Mouse (Mus musculus): ENCODE results near the gene Hba-a2. TPM values are rescaled to one million over a fixed set of nuclear protein-coding genes. Genes with fewer than 3 reads are reported as not detected.

The Hba-a2 gene
- polyA plus RNA-seq, 1 experiment from 2014 or later: 4,243 TPM

GRCm38 (mm10) chr11:32265117-32265738 is 31.1 kb upstream of the Hba-a2 start:
- H3K9ac ChIP-seq (ENCODE audit: low read length): no peak overlapping the region
- 98% methylated on average over 3 of the region's 3 CpGs for WGBS
- no peaks in the 10 kb centered on the region for H3K36me3 ChIP-seq (ENCODE audit: control insufficient read depth, insufficient read depth, low read length)
- no peak overlapping the region for H3K27ac ChIP-seq (replicated peaks; ENCODE audit: low read depth, low read length)
- no peak overlapping the region for H3K4me2 ChIP-seq (ENCODE audit: low read depth, severe bottlenecking)
- no peak overlapping the region for H3K4me3 ChIP-seq (ENCODE audit: low read depth, low read length)
- no peak for ATAC-seq (ENCODE audit: insufficient number of reproducible peaks, low FRiP score, low TSS enrichment, low read depth)
- H3K9me3 ChIP-seq (ENCODE audit: control insufficient read depth, low read length): no peaks in the 10 kb centered on the region
- no peak for DNase-seq (ENCODE audit: low spot score)
- H3K4me1 ChIP-seq (ENCODE audit: control insufficient read depth, insufficient read depth, low read length): no peaks in the 10 kb centered on the region; the same call in 1 of the 2 replicates
- H3K27me3 ChIP-seq (ENCODE audit: control insufficient read depth, insufficient read depth, low read length): no peaks in the 10 kb centered on the region

GRCm38 (mm10) chr11:32266194-32266593 is 30.1 kb upstream of the Hba-a2 start:
- Histone ChIP-seq H3K4me2 (ENCODE audit: low read depth, severe bottlenecking) (no peak overlapping the region; the same call in 1 of the 2 replicates), H3K9me3 (ENCODE audit: control insufficient read depth, low read length) (no peaks in the 10 kb centered on the region), H3K4me1 (ENCODE audit: control insufficient read depth, insufficient read depth, low read length) (no peaks in the 10 kb centered on the region; the same call in 1 of the 2 replicates), H3K27me3 (ENCODE audit: control insufficient read depth, insufficient read depth, low read length) (no peaks in the 10 kb centered on the region), H3K36me3 (ENCODE audit: control insufficient read depth, insufficient read depth, low read length) (no peaks in the 10 kb centered on the region), H3K27ac (replicated peaks; ENCODE audit: low read depth, low read length) (no peak overlapping the region), H3K4me3 (ENCODE audit: low read depth, low read length) (no peak overlapping the region), H3K9ac (ENCODE audit: low read length) (no peak overlapping the region)
- DNase-seq (ENCODE audit: low spot score): no peak
- WGBS: 94% methylated on average over 6 of the region's 6 CpGs
- ATAC-seq (ENCODE audit: insufficient number of reproducible peaks, low FRiP score, low TSS enrichment, low read depth): no peak

- ATAC-seq (ENCODE audit: insufficient number of reproducible peaks, low FRiP score, low TSS enrichment, low read depth): no peak
- no peaks in the 10 kb centered on the region for H3K27me3 ChIP-seq (ENCODE audit: control insufficient read depth, insufficient read depth, low read length)
- H3K36me3 ChIP-seq (ENCODE audit: control insufficient read depth, insufficient read depth, low read length): no peaks in the 10 kb centered on the region
- WGBS: 36% methylated on average over 6 of the region's 6 CpGs
- no peak for DNase-seq (ENCODE audit: low spot score)
- H3K4me1 ChIP-seq (ENCODE audit: control insufficient read depth, insufficient read depth, low read length): no peaks in the 10 kb centered on the region; the same call in 1 of the 2 replicates
- H3K9ac ChIP-seq (ENCODE audit: low read length): peak overlapping the region; percentile 97
- H3K4me2 ChIP-seq (ENCODE audit: low read depth, severe bottlenecking): peak overlapping the region; percentile 63
- H3K27ac ChIP-seq (replicated peaks; ENCODE audit: low read depth, low read length): peak overlapping the region; percentile 93; the same call in 1 of the 2 replicates
- H3K4me3 ChIP-seq (ENCODE audit: low read depth, low read length): peak overlapping the region; percentile 75
- H3K9me3 ChIP-seq (ENCODE audit: control insufficient read depth, low read length): no peaks in the 10 kb centered on the region
Measured at GRCm38 (mm10) chr11:32266776-32267175, 29.5 kb upstream of the Hba-a2 start.

- no peaks in the 10 kb centered on the region for H3K36me3 ChIP-seq (ENCODE audit: control insufficient read depth, insufficient read depth, low read length)
- peak within 1 kb of the TSS; percentile 75 for H3K4me3 ChIP-seq (ENCODE audit: low read depth, low read length)
- H3K27ac ChIP-seq (replicated peaks; ENCODE audit: low read depth, low read length): peak within 1 kb of the TSS; percentile 93
- peak; percentile 96 for DNase-seq (ENCODE audit: low spot score)
- WGBS: under 1% methylated on average over 54 of the region's 54 CpGs
- H3K9ac ChIP-seq (ENCODE audit: low read length): peak within 1 kb of the TSS; percentile 97
- H3K27me3 ChIP-seq (ENCODE audit: control insufficient read depth, insufficient read depth, low read length): no peaks in the 10 kb centered on the region
- ATAC-seq (ENCODE audit: insufficient number of reproducible peaks, low FRiP score, low TSS enrichment, low read depth): peak; percentile 98
- H3K4me2 ChIP-seq (ENCODE audit: low read depth, severe bottlenecking): peak within 1 kb of the TSS; percentile 63
- H3K9me3 ChIP-seq (ENCODE audit: control insufficient read depth, low read length): no peaks in the 10 kb centered on the region
- no peaks in the 10 kb centered on the region; the same call in 1 of the 2 replicates for H3K4me1 ChIP-seq (ENCODE audit: control insufficient read depth, insufficient read depth, low read length)
Measured at GRCm38 (mm10) chr11:32267188-32267884, 29.0 kb upstream of the Hba-a2 start, which contains the start of gene Nprl3. TSS of gene Nprl3 (minus strand) at chr11:32267707.

GRCm38 (mm10) chr11:32267964-32268363 is 28.3 kb upstream of the Hba-a2 start:
- Histone ChIP-seq H3K4me1 (ENCODE audit: control insufficient read depth, insufficient read depth, low read length) (no peaks in the 10 kb centered on the region), H3K27ac (replicated peaks; ENCODE audit: low read depth, low read length) (peak overlapping the region; percentile 93), H3K4me3 (ENCODE audit: low read depth, low read length) (peak overlapping the region; percentile 75), H3K27me3 (ENCODE audit: control insufficient read depth, insufficient read depth, low read length) (no peaks in the 10 kb centered on the region), H3K9me3 (ENCODE audit: control insufficient read depth, low read length) (no peaks in the 10 kb centered on the region), H3K9ac (ENCODE audit: low read length) (peak overlapping the region; percentile 97), H3K4me2 (ENCODE audit: low read depth, severe bottlenecking) (peak overlapping the region; percentile 63), H3K36me3 (ENCODE audit: control insufficient read depth, insufficient read depth, low read length) (no peaks in the 10 kb centered on the region)
- 34% methylated on average over 5 of the region's 5 CpGs for WGBS
- DNase-seq (ENCODE audit: low spot score) (no peak), ATAC-seq (ENCODE audit: insufficient number of reproducible peaks, low FRiP score, low TSS enrichment, low read depth) (peak; percentile 10; the same call in 1 of the 2 replicates)

- H3K4me1 ChIP-seq (ENCODE audit: control insufficient read depth, insufficient read depth, low read length): no peaks in the 10 kb centered on the region
- WGBS: 80% methylated on average over 5 of the region's 5 CpGs
- no peaks in the 10 kb centered on the region for H3K36me3 ChIP-seq (ENCODE audit: control insufficient read depth, insufficient read depth, low read length)
- H3K4me2 ChIP-seq (ENCODE audit: low read depth, severe bottlenecking): no peak overlapping the region
- no peak overlapping the region for H3K27ac ChIP-seq (replicated peaks; ENCODE audit: low read depth, low read length)
- DNase-seq (ENCODE audit: low spot score) (no peak), ATAC-seq (ENCODE audit: insufficient number of reproducible peaks, low FRiP score, low TSS enrichment, low read depth) (no peak)
- no peaks in the 10 kb centered on the region for H3K27me3 ChIP-seq (ENCODE audit: control insufficient read depth, insufficient read depth, low read length)
- H3K4me3 ChIP-seq (ENCODE audit: low read depth, low read length): no peak overlapping the region
- H3K9me3 ChIP-seq (ENCODE audit: control insufficient read depth, low read length): no peaks in the 10 kb centered on the region
- no peak overlapping the region for H3K9ac ChIP-seq (ENCODE audit: low read length)
Measured at GRCm38 (mm10) chr11:32268952-32269351, 27.3 kb upstream of the Hba-a2 start.

DNA sequence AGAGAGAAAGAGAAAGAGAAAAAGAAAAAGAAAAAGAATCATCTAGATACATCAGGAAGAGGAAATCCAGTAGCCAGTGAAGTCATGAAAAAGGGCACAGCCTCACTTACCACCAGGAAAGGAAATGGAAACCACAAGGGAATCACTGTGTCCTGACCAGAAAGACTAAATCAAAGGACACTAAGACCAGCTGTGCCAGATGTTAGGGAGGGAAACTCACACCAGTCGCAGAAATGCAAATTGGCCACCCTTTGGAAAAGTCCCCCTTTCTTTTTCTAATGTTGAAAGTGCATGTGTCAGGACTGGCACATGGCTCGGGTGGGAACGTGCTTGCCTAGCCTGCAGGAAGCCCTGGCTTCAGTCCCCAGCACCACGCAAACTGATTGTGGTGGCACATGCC is 25.1 kb upstream of the Hba-a2 start:
- no peaks in the 10 kb centered on the region for H3K4me1 ChIP-seq (ENCODE audit: control insufficient read depth, insufficient read depth, low read length)
- no peak for ATAC-seq (ENCODE audit: insufficient number of reproducible peaks, low FRiP score, low TSS enrichment, low read depth)
- no peak overlapping the region for H3K9ac ChIP-seq (ENCODE audit: low read length)
- 36% methylated on average over 4 of the region's 4 CpGs for WGBS
- H3K27ac ChIP-seq (replicated peaks; ENCODE audit: low read depth, low read length): no peak overlapping the region
- H3K4me3 ChIP-seq (ENCODE audit: low read depth, low read length): no peak overlapping the region
- H3K4me2 ChIP-seq (ENCODE audit: low read depth, severe bottlenecking): no peak overlapping the region
- no peaks in the 10 kb centered on the region for H3K36me3 ChIP-seq (ENCODE audit: control insufficient read depth, insufficient read depth, low read length)
- no peaks in the 10 kb centered on the region for H3K9me3 ChIP-seq (ENCODE audit: control insufficient read depth, low read length)
- H3K27me3 ChIP-seq (ENCODE audit: control insufficient read depth, insufficient read depth, low read length): no peaks in the 10 kb centered on the region
- DNase-seq (ENCODE audit: low spot score): no peak

DNA sequence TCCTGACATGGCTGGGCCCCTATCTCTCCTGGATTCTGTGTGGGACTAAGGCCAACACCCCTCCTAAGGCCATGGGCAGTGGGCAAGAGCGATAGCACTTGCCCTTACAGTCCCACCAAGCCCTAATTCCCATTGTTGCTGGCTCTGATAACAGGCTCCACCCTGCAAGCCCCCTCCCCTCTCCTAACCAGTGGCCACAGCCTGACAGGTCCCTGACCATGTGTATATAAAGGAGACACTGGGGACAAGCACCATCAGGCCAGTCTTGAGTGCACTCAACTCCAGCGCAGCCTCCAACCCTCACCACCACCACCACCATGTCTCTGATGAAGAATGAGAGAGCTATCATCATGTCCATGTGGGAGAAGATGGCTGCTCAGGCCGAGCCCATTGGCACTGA is 19.9 kb upstream of the Hba-a2 start, which contains the start of gene Hba-x:
TSS of gene Hba-x (plus strand) at position 54 of the 400 bp plus-strand sequence.
- no peak for DNase-seq (ENCODE audit: low spot score)
- Histone ChIP-seq H3K4me1 (ENCODE audit: control insufficient read depth, insufficient read depth, low read length) (no peaks in the 10 kb centered on the region), H3K36me3 (ENCODE audit: control insufficient read depth, insufficient read depth, low read length) (no peaks in the 10 kb centered on the region), H3K4me2 (ENCODE audit: low read depth, severe bottlenecking) (no peak within 1 kb of the TSS), H3K9me3 (ENCODE audit: control insufficient read depth, low read length) (no peaks in the 10 kb centered on the region), H3K4me3 (ENCODE audit: low read depth, low read length) (no peak within 1 kb of the TSS), H3K27me3 (ENCODE audit: control insufficient read depth, insufficient read depth, low read length) (no peaks in the 10 kb centered on the region), H3K9ac (ENCODE audit: low read length) (no peak within 1 kb of the TSS), H3K27ac (replicated peaks; ENCODE audit: low read depth, low read length) (no peak within 1 kb of the TSS)
- ATAC-seq (ENCODE audit: insufficient number of reproducible peaks, low FRiP score, low TSS enrichment, low read depth): peak; percentile 37; the same call in 1 of the 2 replicates
- WGBS: 68% methylated on average over 3 of the region's 3 CpGs

Data from limb, embryonic 11.5 days (tissue).